Mouse (Mus musculus) olfactory bulb, adult 2 months (tissue): Measurements from ENCODE around the gene Dync1li2.

Experiments
- CTCF ChIP-seq: fragments of 200-500 bp; IDR thresholded peaks from 2 replicates; pipeline ENCODE4 v1.5.1; 2012; ENCODE audit warnings: low read depth, mild to moderate bottlenecking, low read length, moderate library complexity; ENCODE audit not compliant: insufficient read depth
- POLR2A ChIP-seq: fragments of 200-500 bp; IDR thresholded peaks from 2 replicates; pipeline ENCODE4 v1.6.1; 2012; ENCODE audit warnings: mild to moderate bottlenecking, low read depth, low read length, moderate library complexity; ENCODE audit not compliant: insufficient read depth

DNA sequence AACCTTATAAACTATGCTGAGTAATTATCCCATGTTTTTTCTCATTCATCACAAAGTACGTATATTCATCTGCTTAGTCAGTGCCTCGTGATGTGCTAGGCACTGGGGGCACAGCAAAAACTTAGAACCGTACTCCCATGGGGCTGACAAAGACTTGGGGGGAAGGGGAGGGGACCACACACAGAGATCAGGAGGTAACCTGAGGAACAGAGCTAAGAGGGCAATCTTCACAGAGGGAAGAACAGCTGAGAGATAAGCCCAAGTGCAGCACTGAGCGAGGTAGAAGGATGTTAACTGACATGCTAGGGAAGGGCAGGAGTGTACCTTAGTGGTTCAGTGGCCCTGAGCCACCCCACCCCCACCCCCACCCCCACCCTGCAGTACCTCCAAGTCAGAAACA lies 56.2 kb downstream of the Dync1li2 start:
- TF ChIP-seq POLR2A (no peak), CTCF (no peak)
